Mouse (Mus musculus): Measurements from ENCODE around the gene Sptbn4. TPM values are rescaled to one million over a fixed set of nuclear protein-coding genes. Genes with fewer than 3 reads are reported as not detected.

Gene Sptbn4
- polyA plus RNA-seq, 1 experiment from 2014 or later, result 2.5 TPM

- ATAC-seq, result no peak
These were observed 40.3 kb upstream of the Sptbn4 start for GRCm38 (mm10) chr7:27487740-27488268.

GRCm38 (mm10) chr7:27486770-27487697, 39.5 kb upstream of the Sptbn4 start, which contains the start of gene Sertad1:
TSS of gene Sertad1 (plus strand) at chr7:27486910.
- Histone ChIP-seq H3K36me3 (ENCODE audit: control insufficient read depth, insufficient read depth) (no peaks in the 10 kb centered on the region), H3K9ac (replicated peaks; ENCODE audit: low read depth, low read length) (peak within 1 kb of the TSS; percentile 78), H3K4me3 (replicated peaks; ENCODE audit: low read length) (peak within 1 kb of the TSS; percentile 68), H3K27me3 (replicated peaks; ENCODE audit: control insufficient read depth, insufficient read depth, low read length) (no peaks in the 10 kb centered on the region), H3K4me2 (ENCODE audit: low read length) (peak within 1 kb of the TSS; percentile 63), H3K27ac (ENCODE audit: low read length) (peak within 1 kb of the TSS; percentile 86), H3K4me1 (replicated peaks; ENCODE audit: control insufficient read depth, insufficient read depth, low read length) (peaks cover 12% of the 10 kb centered on the region), H3K9me3 (ENCODE audit: control insufficient read depth, low read length) (no peaks in the 10 kb centered on the region)
- WGBS, result under 1% methylated on average over 68 of the region's 80 CpGs
- peak; percentile 98 for ATAC-seq

More at GRCm38 (mm10) chr7:27487740-27488268, 40.3 kb upstream of the Sptbn4 start:
- Histone ChIP-seq H3K27ac (ENCODE audit: low read length) (peak overlapping the region; percentile 86), H3K36me3 (ENCODE audit: control insufficient read depth, insufficient read depth) (no peaks in the 10 kb centered on the region), H3K4me3 (replicated peaks; ENCODE audit: low read length) (peak overlapping the region; percentile 68), H3K9ac (replicated peaks; ENCODE audit: low read depth, low read length) (peak overlapping the region; percentile 78), H3K27me3 (replicated peaks; ENCODE audit: control insufficient read depth, insufficient read depth, low read length) (no peaks in the 10 kb centered on the region), H3K4me1 (replicated peaks; ENCODE audit: control insufficient read depth, insufficient read depth, low read length) (peaks cover 12% of the 10 kb centered on the region), H3K9me3 (ENCODE audit: control insufficient read depth, low read length) (no peaks in the 10 kb centered on the region), H3K4me2 (ENCODE audit: low read length) (peak overlapping the region; percentile 63)
- WGBS, result 6% methylated on average over 13 of the region's 13 CpGs

- 5% methylated on average over 13 of the region's 13 CpGs for WGBS
- Histone ChIP-seq H3K36me3 (ENCODE audit: control insufficient read depth, insufficient read depth) (no peaks in the 10 kb centered on the region), H3K9me3 (ENCODE audit: control insufficient read depth, low read length) (no peaks in the 10 kb centered on the region), H3K4me2 (ENCODE audit: low read length) (peak overlapping the region; percentile 63), H3K27me3 (replicated peaks; ENCODE audit: control insufficient read depth, insufficient read depth, low read length) (no peaks in the 10 kb centered on the region), H3K4me1 (replicated peaks; ENCODE audit: control insufficient read depth, insufficient read depth, low read length) (peaks cover 16% of the 10 kb centered on the region), H3K27ac (ENCODE audit: low read length) (no peak overlapping the region), H3K9ac (replicated peaks; ENCODE audit: low read depth, low read length) (0 out of 2 replicates have a peak overlapping the region, but pooled peaks have one; percentile 28), H3K4me3 (replicated peaks; ENCODE audit: low read length) (peak overlapping the region; percentile 68)
- ATAC-seq, result peak; percentile 11
These were observed 38.8 kb upstream of the Sptbn4 start for GRCm38 (mm10) chr7:27486102-27486769.

- H3K27me3 ChIP-seq (replicated peaks; ENCODE audit: control insufficient read depth, insufficient read depth, low read length), result no peaks in the 10 kb centered on the region
- no peak for ATAC-seq
- H3K36me3 ChIP-seq (ENCODE audit: control insufficient read depth, insufficient read depth), result no peaks in the 10 kb centered on the region
These were observed 36.4 kb upstream of the Sptbn4 start for GRCm38 (mm10) chr7:27483860-27484259.

GRCm38 (mm10) chr7:27481627-27481969, 34.1 kb upstream of the Sptbn4 start:
- no peaks in the 10 kb centered on the region for H3K9me3 ChIP-seq (ENCODE audit: control insufficient read depth, low read length)
- H3K9ac ChIP-seq (replicated peaks; ENCODE audit: low read depth, low read length), result peak overlapping the region; percentile 49
- peaks cover 9% of the 10 kb centered on the region for H3K4me1 ChIP-seq (replicated peaks; ENCODE audit: control insufficient read depth, insufficient read depth, low read length)
- H3K4me3 ChIP-seq (replicated peaks; ENCODE audit: low read length), result peak overlapping the region; percentile 37
- H3K27me3 ChIP-seq (replicated peaks; ENCODE audit: control insufficient read depth, insufficient read depth, low read length), result no peaks in the 10 kb centered on the region
- H3K36me3 ChIP-seq (ENCODE audit: control insufficient read depth, insufficient read depth), result no peaks in the 10 kb centered on the region
- H3K4me2 ChIP-seq (ENCODE audit: low read length), result peak overlapping the region; percentile 51
- no peak overlapping the region for H3K27ac ChIP-seq (ENCODE audit: low read length)
- ATAC-seq, result peak; percentile 70
- 0% methylated on average over 10 of the region's 12 CpGs for WGBS

More at GRCm38 (mm10) chr7:27483860-27484259, 36.4 kb upstream of the Sptbn4 start:
- Histone ChIP-seq H3K4me1 (replicated peaks; ENCODE audit: control insufficient read depth, insufficient read depth, low read length) (peaks cover 9% of the 10 kb centered on the region), H3K9me3 (ENCODE audit: control insufficient read depth, low read length) (no peaks in the 10 kb centered on the region), H3K27ac (ENCODE audit: low read length) (no peak overlapping the region), H3K4me2 (ENCODE audit: low read length) (no peak overlapping the region), H3K4me3 (replicated peaks; ENCODE audit: low read length) (no peak overlapping the region), H3K9ac (replicated peaks; ENCODE audit: low read depth, low read length) (no peak overlapping the region)
- 82% methylated on average over 4 of the region's 4 CpGs for WGBS

- Histone ChIP-seq H3K36me3 (ENCODE audit: control insufficient read depth, insufficient read depth) (no peaks in the 10 kb centered on the region), H3K4me2 (ENCODE audit: low read length) (peak overlapping the region; percentile 51), H3K9ac (replicated peaks; ENCODE audit: low read depth, low read length) (peak overlapping the region; percentile 49), H3K4me3 (replicated peaks; ENCODE audit: low read length) (peak overlapping the region; percentile 37), H3K27me3 (replicated peaks; ENCODE audit: control insufficient read depth, insufficient read depth, low read length) (no peaks in the 10 kb centered on the region), H3K27ac (ENCODE audit: low read length) (no peak overlapping the region), H3K4me1 (replicated peaks; ENCODE audit: control insufficient read depth, insufficient read depth, low read length) (peaks cover 5% of the 10 kb centered on the region), H3K9me3 (ENCODE audit: control insufficient read depth, low read length) (no peaks in the 10 kb centered on the region)
- 15% methylated on average over 10 of the region's 11 CpGs for WGBS
- ATAC-seq, result no peak
These were observed 33.6 kb upstream of the Sptbn4 start for GRCm38 (mm10) chr7:27480927-27481626.

GRCm38 (mm10) chr7:27480506-27480905, 33.0 kb upstream of the Sptbn4 start:
- Histone ChIP-seq H3K4me1 (replicated peaks; ENCODE audit: control insufficient read depth, insufficient read depth, low read length) (peaks cover 5% of the 10 kb centered on the region), H3K9ac (replicated peaks; ENCODE audit: low read depth, low read length) (no peak overlapping the region), H3K4me2 (ENCODE audit: low read length) (no peak overlapping the region), H3K36me3 (ENCODE audit: control insufficient read depth, insufficient read depth) (no peaks in the 10 kb centered on the region), H3K27me3 (replicated peaks; ENCODE audit: control insufficient read depth, insufficient read depth, low read length) (no peaks in the 10 kb centered on the region), H3K9me3 (ENCODE audit: control insufficient read depth, low read length) (no peaks in the 10 kb centered on the region), H3K27ac (ENCODE audit: low read length) (no peak overlapping the region), H3K4me3 (replicated peaks; ENCODE audit: low read length) (no peak overlapping the region)
- no peak for ATAC-seq
- 71% methylated on average over 3 of the region's 3 CpGs for WGBS

GRCm38 (mm10) chr7:27479750-27480149, 32.3 kb upstream of the Sptbn4 start:
- ATAC-seq, result no peak
- H3K36me3 ChIP-seq (ENCODE audit: control insufficient read depth, insufficient read depth), result no peaks in the 10 kb centered on the region
- no peak overlapping the region for H3K9ac ChIP-seq (replicated peaks; ENCODE audit: low read depth, low read length)
- no peaks in the 10 kb centered on the region for H3K27me3 ChIP-seq (replicated peaks; ENCODE audit: control insufficient read depth, insufficient read depth, low read length)
- no peak overlapping the region for H3K27ac ChIP-seq (ENCODE audit: low read length)
- WGBS, result 67% methylated on average over 1 of the region's 1 CpGs
- no peaks in the 10 kb centered on the region for H3K9me3 ChIP-seq (ENCODE audit: control insufficient read depth, low read length)
- no peak overlapping the region for H3K4me3 ChIP-seq (replicated peaks; ENCODE audit: low read length)
- H3K4me2 ChIP-seq (ENCODE audit: low read length), result no peak overlapping the region
- peaks cover 7% of the 10 kb centered on the region for H3K4me1 ChIP-seq (replicated peaks; ENCODE audit: control insufficient read depth, insufficient read depth, low read length)

All from forebrain, embryonic 16.5 days (tissue).